In the genomic region with DNA sequence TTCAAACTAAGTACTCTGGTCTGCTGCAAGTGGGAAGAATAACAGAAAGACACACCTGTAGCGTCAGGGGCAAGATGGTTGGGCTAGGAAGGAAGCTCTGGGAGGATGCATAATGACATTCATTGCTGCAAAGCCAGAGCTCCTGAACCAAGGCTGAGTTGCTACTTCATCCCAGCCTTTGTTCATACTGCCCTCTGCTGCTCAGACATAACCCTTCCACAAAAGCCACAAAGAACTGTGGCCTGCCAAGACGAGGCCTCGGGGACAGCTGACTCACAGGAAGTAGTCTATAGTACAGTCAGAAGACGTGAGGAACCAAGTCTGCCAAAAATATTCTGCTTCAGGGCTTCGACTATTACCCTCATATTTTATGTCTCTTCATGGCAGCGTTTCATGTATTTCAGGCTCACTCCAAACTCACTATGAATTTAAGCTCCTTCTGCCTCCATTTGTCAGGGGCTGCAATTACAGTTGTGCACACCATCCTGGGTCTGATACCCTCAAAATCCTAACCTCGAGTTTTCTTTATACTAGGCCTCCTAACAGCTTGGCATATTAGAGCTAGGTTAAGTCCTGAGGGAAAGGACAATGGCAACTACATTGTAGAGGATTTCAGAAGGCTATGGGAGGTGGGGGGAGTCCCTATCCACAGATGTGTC, we compare ENCODE assay signal across 9 mouse cellular contexts. TPM values are rescaled to one million over a fixed set of nuclear protein-coding genes. Genes with fewer than 3 reads are reported as not detected.
A peak's percentile ranks its signal among the peaks of the same experiment; 100 is the strongest.
DNase-seq lines count a peak whose midpoint lies in the region; ATAC-seq lines count a peak whose summit lies in the region.
"Had no signal": no experiment of that assay in that cellular context is flagged by ENCODE, and none has a peak within 500 bp of the region (broad histone marks: within the 10 kb centered on the region; RNA-seq: fewer than 3 reads in every experiment).

No protein-coding gene starts in this region.

- no peak overlapping the region for H3K4me2 ChIP-seq in hindbrain, embryonic 13.5 days
- H3K4me2 ChIP-seq: stomach, embryonic 15.5 days had no signal

- peaks cover 5% of the 10 kb centered on the region; the same call in 1 of the 2 replicates for H3K4me1 ChIP-seq in hindbrain, embryonic 13.5 days (replicated peaks)
- H3K4me1 ChIP-seq: stomach, embryonic 15.5 days had no signal

- peaks cover 6% of the 10 kb centered on the region for H3K36me3 ChIP-seq in hindbrain, embryonic 13.5 days
- H3K36me3 ChIP-seq: stomach, embryonic 15.5 days had no signal

- ATAC-seq in hindbrain, embryonic 13.5 days (ENCODE audit: low FRiP score), result peak; percentile 68; the same call in 1 of the 2 replicates

- H3K27ac ChIP-seq in hindbrain, embryonic 13.5 days, result no peak overlapping the region
- H3K27ac ChIP-seq: stomach, embryonic 15.5 days had no signal

- 26% methylated on average over 7 of the region's 7 CpGs for WGBS in hindbrain, embryonic 13.5 days

- no peak overlapping the region for H3K9ac ChIP-seq in hindbrain, embryonic 13.5 days
- H3K9ac ChIP-seq: stomach, embryonic 15.5 days had no signal

- H3K27me3 ChIP-seq in hindbrain, embryonic 13.5 days, result no peaks in the 10 kb centered on the region
- H3K27me3 ChIP-seq: stomach, embryonic 15.5 days had no signal

- no peaks in the 10 kb centered on the region for H3K9me3 ChIP-seq in hindbrain, embryonic 13.5 days
- H3K9me3 ChIP-seq: stomach, embryonic 15.5 days had no signal

- no peak overlapping the region for H3K4me3 ChIP-seq in hindbrain, embryonic 13.5 days
- H3K4me3 ChIP-seq: stomach, embryonic 15.5 days had no signal

- peak; percentile 88 for DNase-seq in MN1 (ENCODE audit: low spot score)
- peak; percentile 82 for DNase-seq in cerebellum, postnatal 14 days
- DNase-seq in frontal cortex, postnatal 25 days (ENCODE audit: low spot score in 2 of 2), result peak; percentile 12 to 49
- peak; percentile 51 to 70 for DNase-seq in layer of hippocampus, postnatal 14 days (ENCODE audit: low spot score in 2 of 2)
- DNase-seq in lung, postnatal 10 days, result peak; percentile 88
- peak; percentile 54 for DNase-seq in ovary, postnatal 36 days (ENCODE audit: low spot score)
- DNase-seq in thymus, postnatal 25 days, result peak; percentile 66

RNA-seq across cellular contexts. Expression of gene Ddr2, which starts 25.9 kb away (rescaled TPM):
- polyA plus RNA-seq in hindbrain, embryonic 13.5 days (2015; fragmentation: Nextera tagmentation; extraction: Ambion mirVana), result 9.4 and 12.5 TPM in 2 replicates
- 1 to 10 TPM; 6.3 to 9.2 TPM for total RNA-seq in layer of hippocampus, postnatal 14 days (2021)

RNA-seq across cellular contexts. Expression of gene Uap1, which starts 38.3 kb away (rescaled TPM):
- polyA plus RNA-seq in hindbrain, embryonic 13.5 days (2015; fragmentation: Nextera tagmentation; extraction: Ambion mirVana), result 63.0 and 63.7 TPM in 2 replicates
- total RNA-seq in layer of hippocampus, postnatal 14 days (2021), result 10 to 100 TPM; 52.2 to 54.4 TPM

Comparison
In these comparisons a context has a peak if more than half of its experiments do, and no peak if none do; other contexts are left out.
1. DNase-seq: peak in every context shown above with its lines; median percentile 88 in MN1; 88 in lung, postnatal 10 days; 82 in cerebellum, postnatal 14 days; 66 in thymus, postnatal 25 days; 60 in layer of hippocampus, postnatal 14 days; 54 in ovary, postnatal 36 days; 30 in frontal cortex, postnatal 25 days.